Mouse (Mus musculus) kidney, embryonic 14.5 days (tissue): ENCODE data around the gene Csf2rb2. TPM values are rescaled to one million over a fixed set of nuclear protein-coding genes. Genes with fewer than 3 reads are reported as not detected.
"Not testable (repeated sequence)": the region's sequence is repeated elsewhere in the genome, so short reads cannot be mapped to it uniquely, and the experiment has no call there.

Experiments
- ATAC-seq: fragments of 200-750 bp; cut with Nextera tagmentation; 2 replicates; pipeline ENCODE4 v1.8.0; 2017; ENCODE audit warnings: moderate number of reproducible peaks, mild to moderate bottlenecking, moderate TSS enrichment, moderate library complexity; ENCODE audit not compliant: low FRiP score, low TSS enrichment
- H3K27ac ChIP-seq: fragments of 300-500 bp; sonication (generic); 2 replicates; pipeline ENCODE4 v1.5.1; 2014; ENCODE audit warnings: low read depth, mild to moderate bottlenecking, low read length, moderate library complexity, mixed read lengths
- H3K27me3 ChIP-seq: fragments of 300-500 bp; sonication (generic); 2 replicates; pipeline ENCODE4 v1.6.1; 2014; ENCODE audit warnings: mild to moderate bottlenecking, low read length; ENCODE audit not compliant: control insufficient read depth, insufficient read depth
- H3K36me3 ChIP-seq: fragments of 300-500 bp; sonication (generic); 2 replicates; pipeline ENCODE4 v1.6.1; 2014; ENCODE audit warnings: low read length, mixed read lengths; ENCODE audit not compliant: control insufficient read depth, insufficient read depth
- H3K4me1 ChIP-seq: fragments of 300-500 bp; sonication (generic); 2 replicates; pipeline ENCODE4 v1.6.1; 2014; ENCODE audit warnings: low read length, mixed read lengths; ENCODE audit not compliant: control insufficient read depth, insufficient read depth
- H3K4me2 ChIP-seq: fragments of 300-500 bp; sonication (generic); replicated peaks from 2 replicates; pipeline ENCODE4 v1.6.1; 2014; ENCODE audit warnings: low read depth, mild to moderate bottlenecking, low read length
- H3K4me3 ChIP-seq: fragments of 300-500 bp; sonication (generic); 2 replicates; pipeline ENCODE4 v1.5.1; 2014; ENCODE audit warnings: mild to moderate bottlenecking, low read length
- H3K9ac ChIP-seq: fragments of 300-500 bp; sonication (generic); 2 replicates; pipeline ENCODE4 v1.6.1; 2014; ENCODE audit warnings: low read depth, mild to moderate bottlenecking, low read length, moderate library complexity
- H3K9me3 ChIP-seq: fragments of 300-500 bp; sonication (generic); 2 replicates; pipeline ENCODE4 v1.6.1; 2016; ENCODE audit warnings: low read length; ENCODE audit not compliant: control insufficient read depth
- WGBS: fragments of 180-500 bp; shearing (Covaris S2); extraction: QIAGEN DNeasy Blood & Tissue Kit; methylation state at CpG from one replicate; pipeline ENCODE4 v1.1.7; 2014; 5-methylcytosine and 5-hydroxymethylcytosine counted together
- polyA plus RNA-seq: library from polyadenylated mRNA; unstranded; fragments of >200 nt; fragmentation: Nextera tagmentation; extraction: Ambion mirVana; gene quantifications from 2 replicates; pipeline ENCODE4 v1.2.1, GENCODE M21; 2014

Csf2rb2 gene
- polyA plus RNA-seq, 1 experiment from 2014 or later: 0.28 TPM

DNA sequence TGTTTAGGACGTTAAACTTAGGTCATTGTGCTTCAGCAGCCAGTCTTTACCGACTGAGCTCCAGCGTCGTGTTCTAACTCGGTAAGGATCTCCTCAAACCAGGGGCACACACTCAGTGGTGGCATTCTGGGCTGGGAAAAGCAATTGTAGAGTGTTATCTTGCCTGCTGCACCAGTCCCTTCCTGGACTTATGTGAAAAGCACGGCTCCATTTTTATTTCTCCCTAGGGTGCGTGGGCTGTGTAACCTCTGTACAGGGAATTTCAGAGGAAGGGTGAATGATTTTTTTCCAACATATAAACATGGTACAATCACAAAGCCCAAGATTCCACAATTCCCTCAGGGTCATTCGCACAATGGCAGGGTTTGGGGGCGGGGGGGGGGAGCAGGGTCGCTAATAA lies 38.1 kb downstream of the Csf2rb2 start:
- Histone ChIP-seq H3K27ac (no peak overlapping the region), H3K4me3 (no peak overlapping the region), H3K4me2 (no peak overlapping the region), H3K9ac (no peak overlapping the region), H3K9me3 (no peaks in the 10 kb centered on the region), H3K4me1 (no peaks in the 10 kb centered on the region), H3K36me3 (no peaks in the 10 kb centered on the region), H3K27me3 (no peaks in the 10 kb centered on the region)
- WGBS: 80% methylated on average over 10 of the region's 10 CpGs
- no peak for ATAC-seq

GRCm38 (mm10) chr15:78263286-78263685 lies 42.2 kb downstream of the Csf2rb2 start:
- no peak for ATAC-seq
- Histone ChIP-seq H3K36me3 (no peaks in the 10 kb centered on the region), H3K4me3 (no peak overlapping the region), H3K27ac (no peak overlapping the region), H3K9ac (no peak overlapping the region), H3K4me1 (no peaks in the 10 kb centered on the region), H3K9me3 (no peaks in the 10 kb centered on the region), H3K4me2 (no peak overlapping the region), H3K27me3 (no peaks in the 10 kb centered on the region)
- WGBS: 81% methylated on average over 3 of the region's 3 CpGs

DNA sequence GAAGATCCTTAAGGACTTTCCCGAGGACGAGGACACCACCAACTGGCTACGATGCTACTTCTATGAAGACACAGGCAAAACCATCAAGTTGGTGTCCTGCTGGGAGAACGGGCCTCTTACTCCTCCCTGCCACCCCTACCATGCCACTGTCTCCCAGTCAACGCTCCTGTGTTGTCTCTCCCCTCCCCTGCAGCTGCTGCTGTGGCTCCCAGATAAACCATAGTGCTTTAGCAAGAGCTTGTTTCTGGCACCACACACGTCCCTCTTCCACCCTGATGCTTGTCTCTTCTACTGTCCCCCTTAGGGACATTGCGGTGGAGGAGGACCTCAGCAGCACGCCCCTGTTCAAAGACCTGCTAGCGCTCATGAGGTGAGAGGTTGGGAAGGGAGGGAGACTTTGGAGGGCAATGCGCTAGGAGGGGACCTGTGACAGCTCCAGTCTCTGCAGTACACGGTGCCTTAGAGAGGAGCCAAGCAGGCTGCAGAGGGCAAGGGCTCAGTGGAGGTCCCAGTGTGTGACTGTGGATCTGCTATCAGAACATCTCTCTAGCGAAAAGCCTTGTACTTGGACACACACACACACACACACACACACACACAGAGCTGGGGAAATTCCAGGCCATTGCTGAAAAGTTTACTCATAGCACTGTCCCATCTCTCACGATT lies 44.7 kb downstream of the Csf2rb2 start:
- no peak for ATAC-seq
- Histone ChIP-seq H3K9me3 (no peaks in the 10 kb centered on the region), H3K4me2 (no peak overlapping the region), H3K4me3 (no peak overlapping the region), H3K27ac (no peak overlapping the region), H3K9ac (no peak overlapping the region), H3K4me1 (no peaks in the 10 kb centered on the region), H3K27me3 (no peaks in the 10 kb centered on the region), H3K36me3 (no peaks in the 10 kb centered on the region)
- WGBS: 61% methylated on average over 13 of the region's 13 CpGs

- Histone ChIP-seq H3K9ac (no peak overlapping the region), H3K36me3 (no peaks in the 10 kb centered on the region), H3K4me3 (no peak overlapping the region), H3K27me3 (no peaks in the 10 kb centered on the region), H3K9me3 (no peaks in the 10 kb centered on the region), H3K27ac (no peak overlapping the region), H3K4me2 (no peak overlapping the region), H3K4me1 (no peaks in the 10 kb centered on the region)
- no peak for ATAC-seq
- WGBS: 67% methylated on average over 10 of the region's 10 CpGs
Measured at GRCm38 (mm10) chr15:78258246-78258865, 47.2 kb downstream of the Csf2rb2 start.

DNA sequence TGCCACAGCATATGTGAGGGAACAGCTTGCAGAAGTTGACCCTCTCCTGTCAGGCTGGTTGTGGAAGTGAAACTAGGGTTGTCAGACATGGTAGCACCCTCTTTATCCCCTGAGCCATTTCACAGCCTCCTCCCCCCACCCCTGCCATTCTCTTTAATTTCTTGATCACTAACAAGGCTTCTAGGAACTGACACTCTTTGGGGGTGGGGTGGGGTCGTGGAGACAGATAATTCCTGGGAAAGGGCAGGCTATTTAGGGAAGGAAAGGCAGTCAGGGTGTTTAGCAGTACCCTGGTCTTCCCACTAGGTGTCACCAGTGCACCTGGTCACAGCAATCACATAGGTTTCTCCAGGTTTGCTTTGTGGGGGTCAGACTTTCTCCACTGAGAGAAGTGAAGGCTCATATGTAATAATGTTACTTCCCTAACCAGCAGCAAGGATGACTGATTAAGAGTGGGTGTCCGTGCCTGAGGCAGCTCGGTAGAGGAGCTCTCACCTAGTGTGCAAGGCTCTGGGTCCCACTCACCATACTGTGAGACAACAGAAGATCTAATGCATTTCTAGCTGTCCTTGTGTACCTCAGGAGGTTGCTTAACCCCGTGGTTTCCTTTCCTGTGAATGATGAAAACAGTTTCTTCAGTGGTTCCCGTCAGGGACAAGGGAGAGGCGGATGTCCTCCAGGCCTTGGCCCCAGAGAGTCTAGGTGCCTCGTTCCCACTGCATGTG lies 48.0 kb downstream of the Csf2rb2 start:
- 37% methylated on average over 7 of the region's 7 CpGs for WGBS
- H3K4me1 ChIP-seq: no peaks in the 10 kb centered on the region
- H3K4me3 ChIP-seq: no peak overlapping the region
- H3K27ac ChIP-seq: no peak overlapping the region
- H3K9ac ChIP-seq: no peak overlapping the region
- no peak overlapping the region for H3K4me2 ChIP-seq
- H3K27me3 ChIP-seq: no peaks in the 10 kb centered on the region
- no peaks in the 10 kb centered on the region for H3K36me3 ChIP-seq
- no peaks in the 10 kb centered on the region for H3K9me3 ChIP-seq
- ATAC-seq: 0 out of 2 replicates have a peak, but pooled peaks have one; percentile 41

- not testable (repeated sequence) for H3K36me3 ChIP-seq, H3K4me2 ChIP-seq, H3K4me3 ChIP-seq, H3K9me3 ChIP-seq, H3K27ac ChIP-seq, H3K27me3 ChIP-seq, H3K9ac ChIP-seq, H3K4me1 ChIP-seq
- ATAC-seq: 0 out of 2 replicates have a peak, but pooled peaks have one; percentile 22
Measured at GRCm38 (mm10) chr15:78256602-78257259, 48.8 kb downstream of the Csf2rb2 start.

DNA sequence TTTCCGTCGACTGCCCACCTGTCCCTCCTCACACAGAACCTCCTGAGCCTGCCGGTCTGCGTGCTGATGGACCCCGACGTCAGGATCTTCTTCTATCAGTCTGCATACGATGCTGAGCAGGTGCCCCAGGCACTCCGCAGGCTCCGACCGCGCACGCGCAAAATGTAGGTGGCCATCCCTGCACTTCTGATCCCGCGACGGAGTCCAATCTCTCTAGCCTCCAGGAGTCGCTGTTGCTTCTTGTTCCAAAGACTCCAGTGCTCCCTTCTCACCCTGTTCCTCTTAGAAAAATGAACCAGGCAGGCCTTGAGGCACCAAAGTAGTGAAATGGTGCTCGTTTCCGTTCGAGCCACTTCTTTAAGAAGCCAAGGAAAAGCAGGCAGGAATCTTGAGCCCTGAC lies 50.8 kb downstream of the Csf2rb2 start:
- Histone ChIP-seq H3K4me1 (no peaks in the 10 kb centered on the region), H3K9me3 (no peaks in the 10 kb centered on the region), H3K27ac (no peak overlapping the region), H3K9ac (no peak overlapping the region), H3K27me3 (no peaks in the 10 kb centered on the region), H3K36me3 (no peaks in the 10 kb centered on the region), H3K4me3 (no peak overlapping the region), H3K4me2 (no peak overlapping the region)
- WGBS: 13% methylated on average over 20 of the region's 20 CpGs
- no peak for ATAC-seq

DNA sequence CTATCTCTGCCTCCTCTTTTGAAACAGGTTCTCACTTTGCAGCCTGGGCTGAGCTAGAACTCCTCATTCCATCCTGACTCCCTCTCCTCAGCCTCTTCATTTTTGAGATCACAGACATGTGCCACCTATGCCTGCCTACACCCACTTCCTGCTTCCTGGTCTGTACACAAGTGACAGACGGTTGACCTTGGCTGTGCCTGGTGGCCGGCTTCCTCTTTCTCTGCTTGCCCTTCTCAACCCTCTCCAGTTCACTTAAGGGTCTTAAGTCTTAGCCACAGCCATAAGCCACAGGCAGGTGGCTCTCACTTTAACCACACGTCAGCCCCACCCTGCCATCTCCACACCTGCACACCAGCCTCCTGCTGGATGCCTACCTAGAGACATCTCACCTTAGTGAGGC lies 57.1 kb downstream of the Csf2rb2 start:
- no peaks in the 10 kb centered on the region for H3K4me1 ChIP-seq
- no peak for ATAC-seq

GRCm38 (mm10) chr15:78247659-78248058 lies 57.9 kb downstream of the Csf2rb2 start:
- Histone ChIP-seq H3K27me3 (no peaks in the 10 kb centered on the region), H3K4me1 (no peaks in the 10 kb centered on the region), H3K27ac (no peak overlapping the region), H3K9me3 (no peaks in the 10 kb centered on the region), H3K36me3 (no peaks in the 10 kb centered on the region), H3K9ac (no peak overlapping the region), H3K4me2 (no peak overlapping the region), H3K4me3 (no peak overlapping the region)
- ATAC-seq: no peak
- WGBS: 74% methylated on average over 2 of the region's 2 CpGs

More for the DNA sequence above, 57.1 kb downstream of the Csf2rb2 start:
- H3K27ac ChIP-seq: no peak overlapping the region
- no peaks in the 10 kb centered on the region for H3K9me3 ChIP-seq
- WGBS: 57% methylated on average over 3 of the region's 3 CpGs
- no peaks in the 10 kb centered on the region for H3K36me3 ChIP-seq
- H3K9ac ChIP-seq: no peak overlapping the region
- no peaks in the 10 kb centered on the region for H3K27me3 ChIP-seq
- no peak overlapping the region for H3K4me3 ChIP-seq
- no peak overlapping the region for H3K4me2 ChIP-seq
